In genomic region chr11:75853067-75853636, GRCm38 (mm10) we compare ENCODE assay signal across 23 mouse cellular contexts. TPM values are rescaled to one million over a fixed set of nuclear protein-coding genes. Genes with fewer than 3 reads are reported as not detected.
DNase-seq lines count a peak whose midpoint lies in the region; ATAC-seq and TF ChIP-seq lines count a peak whose summit lies in the region.
"Had no signal": no experiment of that assay in that cellular context is flagged by ENCODE, and none has a peak within 500 bp of the region (broad histone marks: within the 10 kb centered on the region; RNA-seq: fewer than 3 reads in every experiment).

No protein-coding gene starts in this region.

- no peaks in the 10 kb centered on the region for H3K79me2 ChIP-seq in C2C12 (ENCODE audit: control insufficient read depth, insufficient read depth)

- no peaks in the 10 kb centered on the region for H3K4me1 ChIP-seq in forebrain, embryonic 14.5 days (ENCODE audit: control insufficient read depth, insufficient read depth, low read length)
- peaks cover 14% of the 10 kb centered on the region for H3K4me1 ChIP-seq in forebrain, embryonic 13.5 days
- peaks cover 19% of the 10 kb centered on the region; the same call in 1 of the 2 replicates for H3K4me1 ChIP-seq in midbrain, embryonic 10.5 days
- H3K4me1 ChIP-seq in midbrain, embryonic 16.5 days (ENCODE audit: control insufficient read depth, insufficient read depth, low read length) = no peaks in the 10 kb centered on the region; the same call in 1 of the 2 replicates
- no peaks in the 10 kb centered on the region for H3K4me1 ChIP-seq in hindbrain, postnatal 0 days (ENCODE audit: insufficient read depth, low read length)
- H3K4me1 ChIP-seq: limb, embryonic 10.5 days; limb, embryonic 15.5 days; liver, embryonic 13.5 days had no signal

- H3K79me3 ChIP-seq in C2C12 (ENCODE audit: low read depth) = no peaks in the 10 kb centered on the region

- no peaks in the 10 kb centered on the region for H3K9me3 ChIP-seq in forebrain, embryonic 14.5 days (replicated peaks; ENCODE audit: control insufficient read depth, low read length)
- H3K9me3 ChIP-seq in forebrain, embryonic 13.5 days (replicated peaks) = no peaks in the 10 kb centered on the region
- H3K9me3 ChIP-seq in midbrain, embryonic 10.5 days (replicated peaks) = no peaks in the 10 kb centered on the region
- no peaks in the 10 kb centered on the region for H3K9me3 ChIP-seq in midbrain, embryonic 16.5 days (replicated peaks; ENCODE audit: control insufficient read depth, low read length, poor library complexity, severe bottlenecking)
- no peaks in the 10 kb centered on the region for H3K9me3 ChIP-seq in hindbrain, postnatal 0 days (ENCODE audit: low read length)
- H3K9me3 ChIP-seq: heart, embryonic 10.5 days; heart, embryonic 15.5 days; limb, embryonic 10.5 days; limb, embryonic 15.5 days; liver, embryonic 13.5 days; midbrain, embryonic 12.5 days had no signal

- H3K36me3 ChIP-seq in forebrain, embryonic 14.5 days (ENCODE audit: control insufficient read depth, insufficient read depth, low read length) = no peaks in the 10 kb centered on the region
- H3K36me3 ChIP-seq in forebrain, embryonic 13.5 days (ENCODE audit: poor library complexity, severe bottlenecking) = no peaks in the 10 kb centered on the region
- H3K36me3 ChIP-seq in midbrain, embryonic 10.5 days = no peaks in the 10 kb centered on the region
- H3K36me3 ChIP-seq in midbrain, embryonic 16.5 days (ENCODE audit: control insufficient read depth, insufficient read depth, low read length) = no peaks in the 10 kb centered on the region
- H3K36me3 ChIP-seq in C2C12 (ENCODE audit: control insufficient read depth, insufficient read depth) = no peaks in the 10 kb centered on the region
- H3K36me3 ChIP-seq in hindbrain, postnatal 0 days (ENCODE audit: insufficient read depth, low read length) = no peaks in the 10 kb centered on the region
- H3K36me3 ChIP-seq: heart, embryonic 10.5 days; heart, embryonic 15.5 days; limb, embryonic 10.5 days; limb, embryonic 15.5 days; liver, embryonic 13.5 days; midbrain, embryonic 12.5 days had no signal

- 0 out of 2 replicates have a peak overlapping the region, but pooled peaks have one; percentile 5 for H3K27ac ChIP-seq in forebrain, embryonic 14.5 days (ENCODE audit: low read depth, low read length)
- H3K27ac ChIP-seq in forebrain, embryonic 13.5 days = no peak overlapping the region
- H3K27ac ChIP-seq in midbrain, embryonic 10.5 days (replicated peaks) = peak overlapping the region; percentile 33; the same call in 1 of the 2 replicates
- H3K27ac ChIP-seq in midbrain, embryonic 16.5 days (ENCODE audit: low read length) = no peak overlapping the region
- no peak overlapping the region for H3K27ac ChIP-seq in hindbrain, postnatal 0 days
- H3K27ac ChIP-seq: heart, embryonic 10.5 days; heart, embryonic 15.5 days; limb, embryonic 15.5 days; liver, embryonic 13.5 days; midbrain, embryonic 12.5 days had no signal

- 88% methylated on average over 10 of the region's 10 CpGs for WGBS in forebrain, embryonic 14.5 days
- WGBS in forebrain, embryonic 13.5 days = 89% methylated on average over 10 of the region's 10 CpGs
- WGBS in midbrain, embryonic 10.5 days = 89% methylated on average over 10 of the region's 10 CpGs
- 83% methylated on average over 10 of the region's 10 CpGs for WGBS in midbrain, embryonic 16.5 days
- WGBS in hindbrain, postnatal 0 days = 82% methylated on average over 10 of the region's 10 CpGs

- H3K4me3 ChIP-seq in forebrain, embryonic 14.5 days (ENCODE audit: low read depth, low read length) = no peak overlapping the region
- H3K4me3 ChIP-seq in forebrain, embryonic 13.5 days = no peak overlapping the region
- H3K4me3 ChIP-seq in midbrain, embryonic 10.5 days = no peak overlapping the region
- no peak overlapping the region for H3K4me3 ChIP-seq in midbrain, embryonic 16.5 days (ENCODE audit: low read depth, low read length)
- no peak overlapping the region for H3K4me3 ChIP-seq in C2C12 (ENCODE audit: insufficient read depth, poor library complexity, severe bottlenecking)
- H3K4me3 ChIP-seq in hindbrain, postnatal 0 days (ENCODE audit: low read length) = no peak overlapping the region
- H3K4me3 ChIP-seq: erythroblast, embryonic 14.5 days; heart, embryonic 10.5 days; heart, embryonic 15.5 days; limb, embryonic 10.5 days; limb, embryonic 15.5 days; liver, embryonic 13.5 days; midbrain, embryonic 12.5 days had no signal

- no peak overlapping the region for H3K4me2 ChIP-seq in forebrain, embryonic 14.5 days (ENCODE audit: low read length)
- H3K4me2 ChIP-seq in forebrain, embryonic 13.5 days = no peak overlapping the region
- no peak overlapping the region for H3K4me2 ChIP-seq in midbrain, embryonic 16.5 days (ENCODE audit: low read length)
- H3K4me2 ChIP-seq in hindbrain, postnatal 0 days (ENCODE audit: low read depth, low read length) = no peak overlapping the region
- H3K4me2 ChIP-seq: heart, embryonic 15.5 days; limb, embryonic 15.5 days; liver, embryonic 13.5 days; midbrain, embryonic 12.5 days had no signal

- ATAC-seq in forebrain, embryonic 14.5 days = no peak
- no peak for ATAC-seq in forebrain, embryonic 13.5 days
- ATAC-seq in midbrain, embryonic 16.5 days = no peak
- ATAC-seq in hindbrain, postnatal 0 days = peak; percentile 8; the same call in 1 of the 2 replicates
- ATAC-seq: intestine, embryonic 16.5 days had no signal

- no peaks in the 10 kb centered on the region for H3K27me3 ChIP-seq in forebrain, embryonic 14.5 days (replicated peaks; ENCODE audit: control insufficient read depth, insufficient read depth, low read length)
- no peaks in the 10 kb centered on the region for H3K27me3 ChIP-seq in forebrain, embryonic 13.5 days
- H3K27me3 ChIP-seq in midbrain, embryonic 10.5 days (ENCODE audit: low read depth, poor library complexity, severe bottlenecking) = no peaks in the 10 kb centered on the region
- no peaks in the 10 kb centered on the region for H3K27me3 ChIP-seq in midbrain, embryonic 16.5 days (ENCODE audit: control insufficient read depth, insufficient read depth, low read depth, low read length)
- peaks cover 18% of the 10 kb centered on the region for H3K27me3 ChIP-seq in C2C12 (ENCODE audit: control insufficient read depth, insufficient read depth, insufficient read length)
- H3K27me3 ChIP-seq in hindbrain, postnatal 0 days (ENCODE audit: insufficient read depth, low read length) = no peaks in the 10 kb centered on the region
- H3K27me3 ChIP-seq: heart, embryonic 15.5 days; limb, embryonic 15.5 days; liver, embryonic 13.5 days; midbrain, embryonic 12.5 days had no signal

- TF ChIP-seq CTCF in C2C12 (IDR thresholded peaks at IDR 0.05; ENCODE audit: control insufficient read depth, insufficient read depth, insufficient read length) = no peak
- TF ChIP-seq CTCF in hindbrain, postnatal 0 days (IDR thresholded peaks at IDR 0.05; ENCODE audit: low read depth) = no peak

- H3ac ChIP-seq in C2C12 (ENCODE audit: control insufficient read depth, insufficient read length, low read depth) = no peak overlapping the region

- no peak overlapping the region for H3K9ac ChIP-seq in forebrain, embryonic 14.5 days (ENCODE audit: low read length)
- H3K9ac ChIP-seq in forebrain, embryonic 13.5 days = no peak overlapping the region
- no peak overlapping the region for H3K9ac ChIP-seq in midbrain, embryonic 16.5 days (ENCODE audit: low read depth, low read length)
- H3K9ac ChIP-seq in hindbrain, postnatal 0 days (replicated peaks; ENCODE audit: low read length) = no peak overlapping the region
- H3K9ac ChIP-seq: heart, embryonic 15.5 days; limb, embryonic 15.5 days; liver, embryonic 13.5 days; midbrain, embryonic 12.5 days had no signal

- DNase-seq in forebrain, embryonic 14.5 days (ENCODE audit: low spot score) = no peak
- DNase-seq in midbrain, embryonic 10.5 days (ENCODE audit: low spot score) = no peak
- no peak for DNase-seq in hindbrain, postnatal 0 days (ENCODE audit: low spot score)
- no peak for DNase-seq in urinary bladder, adult 18-20 months (ENCODE audit: low spot score in 2 of 2)
- DNase-seq: cerebellum, adult 18-20 months; gastrocnemius, postnatal 25 days; kidney, adult 8-10 months; kidney, postnatal 10 days; layer of hippocampus, adult 9-11 months; liver, embryonic 13.5 days; right cerebral cortex, postnatal 14 days; thymus, postnatal 14 days had no signal

TF ChIP-seq in C2C12, 6 proteins besides CTCF, POLR2A, EP300 and RAD21:
- peak; percentile 57 for TF ChIP-seq MYOD1 (IDR thresholded peaks at IDR 0.05; ENCODE audit: control insufficient read depth, insufficient read length, low read depth)
- TF ChIP-seq MYOG (IDR thresholded peaks at IDR 0.05; ENCODE audit: control insufficient read depth, extremely low read depth, insufficient read length) = no peak

RNA-seq across cellular contexts. Expression of gene Doc2b, which starts 57.3 kb away (rescaled TPM):
- polyA plus RNA-seq in forebrain, embryonic 14.5 days (2014; fragmentation: Nextera tagmentation; extraction: Ambion mirVana) = 1.5 and 1.8 TPM in 2 replicates
- polyA plus RNA-seq in forebrain, embryonic 13.5 days (2015; fragmentation: Nextera tagmentation; extraction: Ambion mirVana) = 0.92 and 1.2 TPM in 2 replicates
- polyA plus RNA-seq in midbrain, embryonic 10.5 days (2016; fragmentation: Nextera tagmentation; extraction: Ambion mirVana) = 0.46 and 0.57 TPM in 2 replicates
- 4.2 and 5.0 TPM in 2 replicates for polyA plus RNA-seq in midbrain, embryonic 16.5 days (2015; fragmentation: Nextera tagmentation; extraction: Ambion mirVana)
- 0.04 TPM for polyA plus RNA-seq in C2C12 (2012; fragmentation: generic; extraction: Trizol)
- 12.7 and 12.8 TPM in 2 replicates for total RNA-seq in hindbrain, postnatal 0 days (2014; rRNA removed)
- polyA plus RNA-seq in hindbrain, postnatal 0 days (2015; fragmentation: Nextera tagmentation; extraction: Ambion mirVana) = 4.0 and 4.3 TPM in 2 replicates
- total RNA-seq: common myeloid progenitor, adult 5-6 weeks had no signal
- polyA plus RNA-seq: erythroblast, embryonic 14.5 days had no signal

Comparison
In these comparisons a context has a peak if more than half of its experiments do, and no peak if none do; other contexts are left out.
1. H3K27ac ChIP-seq: peak in forebrain, embryonic 14.5 days (single experiment) and midbrain, embryonic 10.5 days (single experiment); none in forebrain, embryonic 13.5 days (single experiment), midbrain, embryonic 16.5 days (single experiment) and hindbrain, postnatal 0 days (single experiment).